Comparison of ENCODE assay signal across 8 mouse cellular contexts in genomic region chr7:67950815-67951531, GRCm38 (mm10). TPM values are rescaled to one million over a fixed set of nuclear protein-coding genes. Genes with fewer than 3 reads are reported as not detected.
DNase-seq lines count a peak whose midpoint lies in the region; ATAC-seq and TF ChIP-seq lines count a peak whose summit lies in the region.

No protein-coding gene starts in this region.

- H3K9me3 ChIP-seq in embryonic facial prominence, embryonic 13.5 days: no peaks in the 10 kb centered on the region
- H3K9me3 ChIP-seq in limb, embryonic 12.5 days: no peaks in the 10 kb centered on the region
- no peaks in the 10 kb centered on the region for H3K9me3 ChIP-seq in midbrain, embryonic 13.5 days

- peak overlapping the region; percentile 68 for H3K4me3 ChIP-seq in bone marrow, adult 2 months (replicated peaks; ENCODE audit: control insufficient read depth, low read depth, low read length)
- peak overlapping the region; percentile 87 for H3K4me3 ChIP-seq in embryonic facial prominence, embryonic 13.5 days
- H3K4me3 ChIP-seq in heart, adult 2 months: peak overlapping the region; percentile 77
- peak overlapping the region; percentile 95 for H3K4me3 ChIP-seq in kidney, adult 2 months (ENCODE audit: insufficient read depth, low read depth, low read length)
- peak overlapping the region; percentile 98 for H3K4me3 ChIP-seq in limb, embryonic 12.5 days (replicated peaks)
- H3K4me3 ChIP-seq in midbrain, embryonic 13.5 days (replicated peaks): peak overlapping the region; percentile 95

- H3K36me3 ChIP-seq in embryonic facial prominence, embryonic 13.5 days: no peaks in the 10 kb centered on the region
- no peaks in the 10 kb centered on the region for H3K36me3 ChIP-seq in heart, adult 2 months (ENCODE audit: control insufficient read depth, insufficient read depth, low read length)
- H3K36me3 ChIP-seq in kidney, adult 2 months (ENCODE audit: control insufficient read depth, insufficient read depth, low read length): no peaks in the 10 kb centered on the region
- no peaks in the 10 kb centered on the region for H3K36me3 ChIP-seq in limb, embryonic 12.5 days
- H3K36me3 ChIP-seq in midbrain, embryonic 13.5 days: no peaks in the 10 kb centered on the region

- peak overlapping the region; percentile 93 for H3K9ac ChIP-seq in embryonic facial prominence, embryonic 13.5 days
- H3K9ac ChIP-seq in heart, adult 2 months (ENCODE audit: low read depth, low read length): peak overlapping the region; percentile 91
- peak overlapping the region; percentile 98 for H3K9ac ChIP-seq in limb, embryonic 12.5 days (replicated peaks)
- peak overlapping the region; percentile 96 for H3K9ac ChIP-seq in midbrain, embryonic 13.5 days (replicated peaks)

- peak; percentile 71 for ATAC-seq in embryonic facial prominence, embryonic 13.5 days (ENCODE audit: insufficient number of reproducible peaks, insufficient read depth, low FRiP score, low TSS enrichment, low read depth)
- ATAC-seq in limb, embryonic 12.5 days (ENCODE audit: insufficient number of reproducible peaks, insufficient read depth, low FRiP score, low TSS enrichment, low read depth): peak; percentile 81
- peak; percentile 83 for ATAC-seq in midbrain, embryonic 13.5 days

- DNase-seq in 3T3-L1 (ENCODE audit: low read depth, low spot score): peak; percentile 67
- peak; percentile 89 to 91 for DNase-seq in heart, adult 2 months
- peak; percentile 79 for DNase-seq in kidney, adult 2 months
- DNase-seq in spleen, adult 12 weeks (ENCODE audit: low spot score): peak; percentile 59

- under 1% methylated on average over 68 of the region's 71 CpGs for WGBS in bone marrow, adult 2 months
- WGBS in embryonic facial prominence, embryonic 13.5 days: under 1% methylated on average over 57 of the region's 71 CpGs
- WGBS in heart, adult 2 months: under 1% methylated on average over 71 of the region's 71 CpGs
- WGBS in kidney, adult 2 months: under 1% methylated on average over 71 of the region's 71 CpGs
- under 1% methylated on average over 67 of the region's 71 CpGs for WGBS in limb, embryonic 12.5 days
- under 1% methylated on average over 66 of the region's 71 CpGs for WGBS in midbrain, embryonic 13.5 days

- 0 out of 2 replicates have a peak, but pooled peaks have one; percentile 16 for TF ChIP-seq POLR2A in bone marrow, adult 2 months (IDR thresholded peaks at IDR 0.05; ENCODE audit: borderline replicate concordance, control insufficient read depth, low read depth, low read length)
- 0 out of 2 replicates have a peak, but pooled peaks have one; percentile 44 for TF ChIP-seq POLR2A in heart, adult 2 months (IDR thresholded peaks at IDR 0.05; ENCODE audit: insufficient read depth, low read depth, low read length)
- no peak for TF ChIP-seq POLR2A in kidney, adult 2 months (IDR thresholded peaks at IDR 0.05; ENCODE audit: low read depth, low read length)

- TF ChIP-seq EP300 in heart, adult 2 months (IDR thresholded peaks at IDR 0.05; ENCODE audit: insufficient read depth, low read depth, low read length): no peak

- no peaks in the 10 kb centered on the region for H3K4me1 ChIP-seq in bone marrow, adult 2 months (ENCODE audit: control insufficient read depth, insufficient read depth, low read length)
- peaks cover 16% of the 10 kb centered on the region for H3K4me1 ChIP-seq in embryonic facial prominence, embryonic 13.5 days
- H3K4me1 ChIP-seq in heart, adult 2 months (ENCODE audit: control insufficient read depth, insufficient read depth, low read length): no peaks in the 10 kb centered on the region
- H3K4me1 ChIP-seq in kidney, adult 2 months (ENCODE audit: control insufficient read depth, insufficient read depth, low read length): no peaks in the 10 kb centered on the region
- peaks cover 14% of the 10 kb centered on the region for H3K4me1 ChIP-seq in limb, embryonic 12.5 days (replicated peaks)
- H3K4me1 ChIP-seq in midbrain, embryonic 13.5 days (replicated peaks): peaks cover 25% of the 10 kb centered on the region

- intact Hi-C loops in heart, adult 2 months (cut with DNase I): loop anchor here (1.0 to 5.0 kb wide), 4 partner anchors 116 to 351 kb away; no protein-coding TSS in a partner anchor

- no peaks in the 10 kb centered on the region for H3K79me2 ChIP-seq in heart, adult 2 months (replicated peaks; ENCODE audit: control insufficient read depth, insufficient read depth, low read length)

- peak overlapping the region; percentile 99 for H3K27ac ChIP-seq in bone marrow, adult 2 months (ENCODE audit: control insufficient read depth, insufficient read depth, low read depth, low read length, poor library complexity)
- peak overlapping the region; percentile 100 for H3K27ac ChIP-seq in embryonic facial prominence, embryonic 13.5 days
- peak overlapping the region; percentile 99 for H3K27ac ChIP-seq in heart, adult 2 months
- H3K27ac ChIP-seq in kidney, adult 2 months (ENCODE audit: insufficient read depth, low read depth, low read length): peak overlapping the region; percentile 17; the same call in 1 of the 2 replicates
- peak overlapping the region; percentile 100 for H3K27ac ChIP-seq in limb, embryonic 12.5 days
- peak overlapping the region; percentile 100 for H3K27ac ChIP-seq in midbrain, embryonic 13.5 days

- TF ChIP-seq CTCF in bone marrow, adult 2 months (IDR thresholded peaks at IDR 0.05; ENCODE audit: control insufficient read depth, insufficient read depth, low read length): peak; percentile 56
- no peak; the same call in 1 of the 2 replicates for TF ChIP-seq CTCF in heart, adult 2 months (IDR thresholded peaks at IDR 0.05)
- TF ChIP-seq CTCF in kidney, adult 2 months (conservative IDR thresholded peaks at IDR 0.05; ENCODE audit: insufficient read depth, insufficient read length, low read depth, low read length): peak; percentile 42; the same call in 1 of the 2 replicates

- H3K27me3 ChIP-seq in embryonic facial prominence, embryonic 13.5 days: 0 out of 2 replicates have a peak, but pooled peaks cover 7% of the 10 kb centered on the region
- H3K27me3 ChIP-seq in heart, adult 2 months (ENCODE audit: control insufficient read depth, insufficient read depth, low read length): no peaks in the 10 kb centered on the region
- H3K27me3 ChIP-seq in kidney, adult 2 months (replicated peaks; ENCODE audit: control insufficient read depth, insufficient read depth, low read length): no peaks in the 10 kb centered on the region
- no peaks in the 10 kb centered on the region for H3K27me3 ChIP-seq in limb, embryonic 12.5 days
- peaks cover 7% of the 10 kb centered on the region; the same call in 1 of the 2 replicates for H3K27me3 ChIP-seq in midbrain, embryonic 13.5 days

- H3K4me2 ChIP-seq in embryonic facial prominence, embryonic 13.5 days: peak overlapping the region; percentile 87
- peak overlapping the region; percentile 89 for H3K4me2 ChIP-seq in limb, embryonic 12.5 days
- peak overlapping the region; percentile 100 for H3K4me2 ChIP-seq in midbrain, embryonic 13.5 days (replicated peaks)

RNA-seq across cellular contexts. Expression of gene Igf1r, which starts 1.7 kb away (rescaled TPM):
- polyA plus RNA-seq in bone marrow, adult 2 months (2011; ENCODE audit: insufficient read depth, insufficient read length, low replicate concordance, missing spikeins): 8.7 and 21.3 TPM in 2 replicates
- polyA plus RNA-seq in embryonic facial prominence, embryonic 13.5 days (2015; fragmentation: Nextera tagmentation; extraction: Ambion mirVana): 28.7 and 34.2 TPM in 2 replicates
- 10 to 100 TPM; 12.3 to 14.4 TPM for total RNA-seq in heart, adult 2 months (2021)
- polyA plus RNA-seq in heart, adult 2 months (2012; rRNA removed): 5.6 and 7.7 TPM in 2 replicates
- 26.2 and 29.2 TPM in 2 replicates for polyA plus RNA-seq in kidney, adult 2 months (2012; rRNA removed)
- polyA plus RNA-seq in limb, embryonic 12.5 days (2016; fragmentation: Nextera tagmentation; extraction: Ambion mirVana): 45.2 and 47.2 TPM in 2 replicates
- polyA plus RNA-seq in midbrain, embryonic 13.5 days (2015; fragmentation: Nextera tagmentation; extraction: Ambion mirVana): 28.0 and 31.4 TPM in 2 replicates

Comparison
In these comparisons a context has a peak if more than half of its experiments do, and no peak if none do; other contexts are left out.
1. Peak in every context shown above with its lines: DNase-seq, ATAC-seq, H3K4me3 ChIP-seq and H3K27ac ChIP-seq.
2. H3K27ac ChIP-seq: peak in every context shown above with its lines; median percentile 100 in embryonic facial prominence, embryonic 13.5 days; 100 in limb, embryonic 12.5 days; 100 in midbrain, embryonic 13.5 days; 99 in bone marrow, adult 2 months; 99 in heart, adult 2 months; 17 in kidney, adult 2 months.